Mouse (Mus musculus) megakaryocyte, embryonic 14.5 days (primary cell): Measurements from ENCODE around the gene Prdx5. TPM values are rescaled to one million over a fixed set of nuclear protein-coding genes. Genes with fewer than 3 reads are reported as not detected.
A peak's percentile ranks its signal among the peaks of the same experiment; 100 is the strongest.

ENCODE experiments used
- H3K27me3 ChIP-seq: replicated peaks from 2 replicates; pipeline ENCODE3; 2012; ENCODE audit warnings: inconsistent platforms
- H3K36me3 ChIP-seq: replicated peaks from 2 replicates; pipeline ENCODE3; 2012; ENCODE audit warnings: low read length, inconsistent platforms, mixed read lengths
- H3K4me1 ChIP-seq: 2 replicates; pipeline ENCODE4 v1.6.1; 2012; ENCODE audit warnings: inconsistent platforms
- H3K4me3 ChIP-seq: replicated peaks from 2 replicates; pipeline ENCODE3; 2012; ENCODE audit warnings: moderate library complexity, mild to moderate bottlenecking, inconsistent platforms
- H3K9me3 ChIP-seq: 2 replicates; pipeline ENCODE4 v1.6.1; 2012; ENCODE audit warnings: inconsistent platforms
- FLI1 ChIP-seq: IDR thresholded peaks from 2 replicates; pipeline ENCODE4 v1.6.1; 2012; ENCODE audit warnings: low read length, inconsistent platforms, mixed read lengths
- GATA1 ChIP-seq: IDR thresholded peaks from 3 replicates; pipeline ENCODE4 v1.6.1; 2012; ENCODE audit warnings: mixed read lengths, low read length, inconsistent platforms, borderline replicate concordance
- polyA plus RNA-seq: library from polyadenylated mRNA; stranded (reverse); fragments of >175 nt; gene quantifications from 2 replicates; pipeline ENCODE4 v1.2.3, GENCODE M21; 2012; ENCODE audit warnings: low replicate concordance; ENCODE audit not compliant: insufficient read depth

Gene Prdx5
- polyA plus RNA-seq, 1 experiment: 955 TPM

DNA sequence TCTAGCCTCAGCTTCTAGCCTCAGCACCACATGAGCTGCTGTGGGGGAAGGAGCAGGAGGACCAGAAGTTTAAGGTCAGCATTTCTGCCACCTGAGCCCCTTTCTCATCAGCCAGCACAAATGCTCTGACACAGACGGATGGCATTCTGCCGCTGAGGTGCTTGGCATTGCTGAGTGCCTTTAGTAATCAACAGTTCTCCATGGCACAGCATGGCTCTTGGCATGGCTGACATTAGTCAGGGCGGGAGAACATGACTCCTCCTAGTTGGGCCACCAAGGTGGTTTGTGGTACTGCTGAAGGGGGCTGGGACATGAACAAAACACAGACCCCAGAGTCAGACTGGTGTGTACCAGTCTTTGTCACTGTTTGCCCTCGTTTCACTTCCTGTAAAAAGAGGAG, 38.3 kb upstream of the Prdx5 start:
- peaks cover 64% of the 10 kb centered on the region for H3K36me3 ChIP-seq
- peaks cover 74% of the 10 kb centered on the region for H3K4me1 ChIP-seq
- H3K9me3 ChIP-seq: no peaks in the 10 kb centered on the region
- no peak for TF ChIP-seq GATA1
- TF ChIP-seq FLI1: no peak
- H3K4me3 ChIP-seq: no peak overlapping the region
- no peaks in the 10 kb centered on the region for H3K27me3 ChIP-seq

DNA sequence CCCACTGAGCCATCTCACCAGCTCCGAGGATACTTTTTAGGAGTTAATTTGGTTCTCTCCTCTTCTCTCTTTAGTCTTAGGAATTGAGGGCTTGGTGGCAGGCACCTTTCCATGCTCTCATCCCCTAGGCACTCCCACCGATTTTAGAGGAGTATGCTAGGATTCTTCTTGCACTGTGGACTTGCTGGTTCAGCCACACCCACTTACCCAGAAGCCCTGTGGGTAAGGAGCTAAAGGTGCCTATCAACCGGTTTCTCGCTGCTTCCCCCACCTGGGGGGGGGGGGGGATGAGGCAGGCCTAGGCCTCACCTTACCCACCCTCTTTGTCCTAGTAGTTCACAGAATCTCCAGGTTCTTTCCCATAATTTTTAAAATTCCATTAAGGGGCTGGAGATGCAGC, 37.8 kb upstream of the Prdx5 start:
- Histone ChIP-seq H3K9me3 (no peaks in the 10 kb centered on the region), H3K27me3 (no peaks in the 10 kb centered on the region), H3K4me3 (no peak overlapping the region), H3K4me1 (peaks cover 74% of the 10 kb centered on the region), H3K36me3 (peaks cover 59% of the 10 kb centered on the region)
- no peak for TF ChIP-seq FLI1
- TF ChIP-seq GATA1: no peak

DNA sequence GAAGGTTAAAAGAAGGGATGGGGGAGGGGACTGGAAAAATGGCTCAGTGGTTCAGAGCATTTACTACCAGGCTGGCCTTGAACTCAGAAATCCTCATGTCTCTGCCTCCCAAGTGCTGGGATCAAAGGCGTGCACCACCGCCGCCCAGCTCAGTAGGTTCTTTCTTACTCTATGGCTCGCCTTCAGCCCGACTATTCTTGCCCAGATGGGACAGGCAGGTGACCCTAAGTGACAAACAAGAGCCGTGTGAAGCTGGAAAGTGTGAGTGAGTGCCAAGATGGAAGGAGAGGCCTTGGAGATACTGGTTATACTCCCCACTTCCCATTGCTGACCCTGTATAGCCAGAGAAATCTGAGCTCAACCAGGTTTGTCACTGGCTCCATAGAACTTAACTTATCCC, 33.8 kb upstream of the Prdx5 start:
- Histone ChIP-seq H3K9me3 (no peaks in the 10 kb centered on the region), H3K36me3 (peaks cover 58% of the 10 kb centered on the region), H3K4me1 (peaks cover 68% of the 10 kb centered on the region), H3K27me3 (no peaks in the 10 kb centered on the region), H3K4me3 (no peak overlapping the region)
- TF ChIP-seq FLI1: no peak
- no peak for TF ChIP-seq GATA1

DNA sequence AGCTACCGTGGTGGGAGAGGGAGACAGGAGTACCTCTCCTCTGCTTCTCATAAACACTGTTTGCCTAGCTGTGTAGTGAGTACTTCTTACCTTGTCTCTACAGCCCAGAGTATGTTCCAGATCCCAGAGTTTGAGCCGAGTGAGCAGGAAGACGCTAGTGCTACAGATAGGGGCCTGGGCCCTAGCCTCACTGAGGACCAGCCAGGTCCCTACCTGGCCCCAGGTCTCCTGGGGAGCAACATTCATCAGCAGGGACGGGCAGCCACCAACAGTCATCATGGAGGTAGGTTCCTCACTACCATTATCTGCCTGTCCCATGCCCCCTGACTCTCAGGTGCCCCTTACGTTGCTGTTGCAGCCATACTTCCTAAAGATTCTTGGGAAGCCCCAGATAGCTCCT, 32.9 kb upstream of the Prdx5 start:
- peak overlapping the region; percentile 98 for H3K4me3 ChIP-seq
- H3K27me3 ChIP-seq: no peaks in the 10 kb centered on the region
- H3K36me3 ChIP-seq: peaks cover 58% of the 10 kb centered on the region
- H3K9me3 ChIP-seq: no peaks in the 10 kb centered on the region
- peaks cover 64% of the 10 kb centered on the region for H3K4me1 ChIP-seq
- TF ChIP-seq FLI1 (no peak), GATA1 (no peak)

DNA sequence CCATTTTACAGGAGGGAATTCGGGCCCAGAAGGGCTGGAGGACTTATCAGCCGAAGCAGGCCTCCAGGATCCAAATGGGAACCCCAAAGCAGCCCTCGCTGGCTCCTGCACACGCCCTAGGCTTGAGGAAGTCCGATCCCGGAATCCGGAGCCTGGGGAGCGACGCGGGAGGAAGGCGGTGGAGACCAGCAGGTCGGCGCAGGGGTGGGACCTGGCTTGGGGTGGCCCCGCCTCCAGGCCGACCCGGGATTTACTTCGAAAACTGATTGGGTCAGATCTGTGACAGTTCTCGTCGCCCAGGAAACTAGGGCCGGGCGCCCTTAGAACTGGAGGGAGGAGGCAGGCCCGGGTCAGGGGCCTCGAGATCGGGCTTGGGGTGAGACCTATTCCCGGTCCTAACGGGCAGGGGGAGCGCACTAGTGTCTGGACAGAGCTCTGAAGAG, 32.4 kb upstream of the Prdx5 start, which contains the start of gene Gpr137:
Gene Gpr137, minus strand, starts transcription at position 232 of the 443 bp plus-strand sequence.
- Histone ChIP-seq H3K36me3 (peaks cover 59% of the 10 kb centered on the region), H3K4me3 (peak within 1 kb of the TSS; percentile 98), H3K4me1 (peaks cover 65% of the 10 kb centered on the region), H3K9me3 (no peaks in the 10 kb centered on the region), H3K27me3 (no peaks in the 10 kb centered on the region)
- TF ChIP-seq GATA1: no peak
- TF ChIP-seq FLI1: no peak

DNA sequence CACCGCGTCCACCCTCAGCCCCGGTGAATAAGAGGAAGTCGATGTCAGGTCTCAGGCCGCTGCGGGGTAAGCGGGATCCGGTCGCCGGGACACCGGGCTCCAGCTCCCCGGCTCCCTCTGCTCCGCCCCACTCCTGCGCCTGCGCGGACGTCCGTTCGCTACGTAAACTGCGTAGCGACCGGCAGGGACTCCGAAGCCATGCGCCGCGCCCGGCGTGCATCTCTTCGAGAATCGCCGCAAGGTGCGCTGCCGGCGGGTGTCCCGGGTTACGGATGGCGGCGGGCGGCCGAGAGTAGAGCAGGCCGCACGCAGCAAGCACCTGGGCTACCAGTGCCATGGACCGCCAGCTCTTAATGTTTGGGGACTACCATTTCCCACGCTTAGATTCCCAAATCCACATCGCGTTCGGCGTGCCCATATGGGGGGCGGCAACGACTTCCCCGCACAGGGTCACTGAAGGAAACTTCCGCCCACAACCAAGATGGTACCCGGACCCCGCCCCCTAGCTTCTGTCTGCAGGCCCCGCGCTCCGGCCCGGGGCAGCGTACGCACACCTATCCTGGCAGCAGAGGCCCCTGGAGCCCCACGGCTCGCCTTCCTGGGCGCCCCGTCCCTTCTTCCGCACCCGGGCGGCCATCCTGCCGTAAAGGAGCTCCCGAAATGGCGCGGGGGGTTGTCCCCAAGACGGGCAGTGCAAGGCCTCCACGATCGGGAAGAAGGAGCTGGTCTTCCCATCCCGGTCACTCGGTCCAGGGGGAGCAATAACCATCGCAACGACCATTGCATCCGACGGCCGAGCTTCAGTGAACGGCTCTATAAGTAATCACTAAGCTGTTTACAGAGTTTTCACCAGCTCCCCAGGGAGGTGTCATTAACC, 31.7 kb upstream of the Prdx5 start, which contains the start of gene Bad:
Gene Bad, plus strand, starts transcription at position 490 of the 877 bp plus-strand sequence.
- no peaks in the 10 kb centered on the region for H3K9me3 ChIP-seq
- no peak for TF ChIP-seq FLI1
- TF ChIP-seq GATA1: no peak

DNA sequence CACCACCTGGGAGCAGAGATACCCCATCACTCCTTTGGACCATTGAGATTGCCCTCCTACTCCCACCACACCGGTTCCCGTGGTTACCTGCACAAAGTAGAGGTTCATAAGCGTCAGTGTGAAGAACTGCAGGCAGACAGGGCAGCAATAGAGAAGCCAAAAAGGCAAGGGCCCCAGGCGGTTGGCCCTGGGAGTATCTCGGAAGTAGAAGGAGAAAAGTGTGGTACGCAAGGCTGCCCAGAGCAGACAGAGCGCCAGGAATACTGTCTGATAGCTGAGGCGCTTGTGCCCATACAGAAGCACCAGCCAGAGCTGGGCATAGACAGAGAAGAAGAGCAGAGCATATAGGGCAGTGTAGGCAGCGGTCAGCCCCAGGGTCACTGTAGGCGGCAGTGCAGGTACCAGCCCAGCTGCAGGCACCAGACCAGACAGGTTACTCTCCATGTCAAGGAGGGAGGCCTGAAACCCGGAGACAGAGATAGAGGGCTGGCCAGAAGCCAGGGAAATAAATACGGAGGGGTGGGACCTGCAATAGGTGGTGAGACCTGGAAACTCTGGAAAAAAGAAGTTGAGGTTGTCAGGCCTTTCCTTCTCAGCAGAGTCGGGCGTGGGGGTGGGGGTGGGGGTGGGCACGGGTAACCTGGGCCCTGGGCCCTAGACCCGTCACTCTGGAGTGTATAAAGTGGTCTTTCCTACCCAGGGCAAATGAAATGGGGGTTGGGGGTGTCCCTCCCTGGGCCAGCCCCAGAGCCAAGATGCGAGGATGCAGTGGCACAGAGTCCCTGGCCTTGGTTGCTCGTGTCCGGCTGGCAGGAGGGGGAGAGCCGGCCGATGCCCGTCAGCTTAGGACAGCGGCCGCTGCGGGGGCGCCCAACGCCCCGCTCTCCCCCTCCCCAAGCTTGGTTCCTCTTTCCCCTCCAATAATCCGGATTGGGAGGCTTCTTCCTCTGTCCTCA, 30.8 kb upstream of the Prdx5 start:
- Histone ChIP-seq H3K9me3 (no peaks in the 10 kb centered on the region), H3K4me1 (peaks cover 56% of the 10 kb centered on the region), H3K27me3 (peaks cover 6% of the 10 kb centered on the region), H3K36me3 (peaks cover 43% of the 10 kb centered on the region), H3K4me3 (peak overlapping the region; percentile 98)
- TF ChIP-seq GATA1 (no peak), FLI1 (no peak)

More for the DNA sequence above, 31.7 kb upstream of the Prdx5 start, which contains the start of gene Bad:
- peak within 1 kb of the TSS; percentile 98 for H3K4me3 ChIP-seq
- peaks cover 52% of the 10 kb centered on the region for H3K36me3 ChIP-seq
- H3K27me3 ChIP-seq: no peaks in the 10 kb centered on the region
- H3K4me1 ChIP-seq: peaks cover 63% of the 10 kb centered on the region

DNA sequence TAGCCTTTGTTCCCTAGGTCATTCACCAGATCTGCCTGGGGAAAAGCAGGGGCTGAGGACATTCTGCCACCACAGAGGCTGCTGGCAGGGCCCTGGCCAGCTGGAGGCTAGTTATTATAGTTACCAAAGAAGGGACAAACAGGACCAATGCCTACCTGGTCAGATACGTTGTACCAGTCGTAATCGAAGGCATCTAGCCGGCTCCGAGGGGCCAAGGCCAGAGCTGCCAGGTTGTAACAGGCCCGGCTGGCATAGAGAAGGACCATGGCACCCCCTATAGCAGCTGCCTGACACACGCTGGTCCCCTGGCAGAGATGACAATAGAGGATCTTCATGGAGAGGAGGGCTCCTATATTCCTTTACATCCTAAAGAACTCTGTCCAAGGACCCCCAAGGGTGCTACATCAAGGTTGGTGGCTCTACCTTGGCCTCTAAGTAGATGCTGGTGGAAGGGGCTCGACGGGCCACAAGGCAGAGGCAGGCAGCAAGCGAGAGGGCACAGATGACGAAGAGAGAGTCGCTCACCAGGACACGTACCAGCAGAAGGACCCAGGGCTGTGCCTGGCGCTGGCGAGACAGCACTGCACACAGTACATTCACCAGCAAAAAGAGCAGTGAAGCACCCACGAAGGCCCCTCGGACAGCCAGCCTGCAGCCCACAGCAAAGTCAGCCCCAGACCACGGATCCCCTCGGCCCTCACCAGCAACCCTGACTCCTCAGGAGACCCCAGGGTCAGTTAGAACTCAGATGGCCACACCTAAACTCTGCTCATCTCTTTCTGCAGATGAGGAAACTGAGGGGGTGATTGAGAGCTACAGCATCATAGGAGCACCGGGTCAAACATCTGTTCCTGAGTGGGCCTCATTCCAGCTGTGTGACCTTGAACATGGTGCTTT, 29.4 kb upstream of the Prdx5 start:
- peaks cover 35% of the 10 kb centered on the region for H3K36me3 ChIP-seq
- no peaks in the 10 kb centered on the region for H3K9me3 ChIP-seq
- H3K4me3 ChIP-seq: peak overlapping the region; percentile 50
- peaks cover 18% of the 10 kb centered on the region for H3K27me3 ChIP-seq
- H3K4me1 ChIP-seq: peaks cover 49% of the 10 kb centered on the region
- no peak for TF ChIP-seq GATA1
- no peak for TF ChIP-seq FLI1
